Mouse (Mus musculus): ENCODE measurements around the gene Crhr1.

DNA sequence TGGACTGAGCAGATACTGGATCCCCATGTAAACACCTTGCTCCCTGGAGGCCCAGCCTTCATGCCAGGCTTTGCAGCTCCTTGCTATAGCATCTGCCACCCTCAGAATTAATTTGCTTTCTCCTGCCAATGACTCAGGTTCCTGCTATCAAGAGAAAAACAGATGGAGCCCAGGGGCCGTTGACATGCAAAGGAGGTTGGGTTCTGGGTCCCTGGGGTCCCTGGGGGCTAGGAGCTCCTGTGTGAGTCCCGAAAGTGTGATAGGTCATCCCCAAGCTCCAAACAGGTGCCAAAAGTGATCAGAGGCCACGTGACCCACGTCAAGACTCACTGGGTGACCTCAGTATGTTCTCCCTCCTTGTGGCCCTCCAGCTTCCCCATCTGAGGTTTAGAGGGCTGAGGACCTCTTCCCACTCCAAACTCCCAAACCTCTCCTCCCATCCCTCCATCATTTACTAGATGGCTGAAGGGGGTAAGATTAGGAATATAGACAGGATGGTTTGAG is 27.2 kb downstream of the Crhr1 start:
- TF ChIP-seq CTCF (IDR thresholded peaks at IDR 0.05; ENCODE audit: low read depth, low read length) (no peak), EP300 (IDR thresholded peaks at IDR 0.05; ENCODE audit: insufficient read depth, low read depth, low read length) (no peak)

Data from ES-Bruce4 (cell line).